Mouse (Mus musculus): ENCODE measurements around the gene Gfra4. TPM values are rescaled to one million over a fixed set of nuclear protein-coding genes. Genes with fewer than 3 reads are reported as not detected.
"Not testable (repeated sequence)": the region's sequence is repeated elsewhere in the genome, so short reads cannot be mapped to it uniquely, and the experiment has no call there.

The Gfra4 gene
- total and polyA plus RNA-seq, 2 experiments, result 0.17 TPM; not detected in 1

DNA sequence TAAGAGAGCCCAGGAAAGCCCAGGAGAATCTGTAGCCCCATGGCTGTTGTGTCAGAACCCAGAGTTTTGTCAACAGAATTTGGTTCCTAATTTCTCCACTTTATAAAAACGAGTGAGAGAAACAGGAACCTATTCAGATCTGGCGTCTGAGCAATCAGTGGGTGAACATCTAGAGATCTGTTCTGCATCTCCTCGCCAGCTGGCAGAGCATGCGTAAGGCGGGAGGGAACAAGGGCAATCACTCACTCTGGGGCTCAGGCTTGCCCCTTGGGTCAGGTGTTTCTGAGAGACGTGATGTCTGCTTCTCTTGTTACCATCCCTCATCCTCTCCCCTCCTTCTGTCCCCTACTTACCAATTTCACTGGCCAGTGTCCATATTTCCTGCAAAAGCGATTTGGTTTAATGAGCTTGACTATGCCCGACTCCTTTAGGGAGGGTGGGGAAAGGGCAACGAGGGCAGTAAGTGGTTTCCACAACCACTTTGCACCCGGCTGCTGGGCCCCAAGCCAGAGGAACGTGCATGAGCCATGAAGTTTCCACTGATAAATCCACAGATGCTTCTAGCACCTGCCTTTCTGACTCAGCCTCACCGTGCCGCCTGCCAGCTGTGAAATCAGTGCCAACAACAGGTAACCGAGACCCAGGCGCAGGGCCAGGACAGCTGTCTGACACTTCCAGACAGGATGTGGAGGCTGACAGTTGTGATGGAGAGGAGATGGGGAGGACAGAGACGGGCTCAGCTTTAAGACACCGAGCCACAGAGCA, 5.5 kb downstream of the Gfra4 start:
- Histone ChIP-seq H3K4me3 (ENCODE audit: insufficient read depth, low read depth, low read length) (no peak overlapping the region), H3K27me3 (ENCODE audit: control insufficient read depth, insufficient read depth, low read length) (peaks cover 11% of the 10 kb centered on the region), H3K9ac (ENCODE audit: low read depth, low read length) (no peak overlapping the region), H3K4me1 (ENCODE audit: control insufficient read depth, insufficient read depth, low read length) (peaks cover 3% of the 10 kb centered on the region; the same call in 1 of the 2 replicates), H3K36me3 (ENCODE audit: control insufficient read depth, insufficient read depth, low read length) (no peaks in the 10 kb centered on the region), H3K79me2 (ENCODE audit: control insufficient read depth, insufficient read depth, low read length) (no peaks in the 10 kb centered on the region), H3K27ac (replicated peaks; ENCODE audit: insufficient read depth, low read depth, low read length) (no peak overlapping the region)
- no peak for TF ChIP-seq POLR2A (IDR thresholded peaks at IDR 0.05; ENCODE audit: extremely low read depth, insufficient read depth, low read length)
- TF ChIP-seq CTCF (IDR thresholded peaks at IDR 0.05; ENCODE audit: low read depth, low read length), result no peak
- 55% methylated on average over 17 of the region's 17 CpGs for WGBS
- DNase-seq (ENCODE audit: extremely low read depth, low read depth, low spot score), result no peak

DNA sequence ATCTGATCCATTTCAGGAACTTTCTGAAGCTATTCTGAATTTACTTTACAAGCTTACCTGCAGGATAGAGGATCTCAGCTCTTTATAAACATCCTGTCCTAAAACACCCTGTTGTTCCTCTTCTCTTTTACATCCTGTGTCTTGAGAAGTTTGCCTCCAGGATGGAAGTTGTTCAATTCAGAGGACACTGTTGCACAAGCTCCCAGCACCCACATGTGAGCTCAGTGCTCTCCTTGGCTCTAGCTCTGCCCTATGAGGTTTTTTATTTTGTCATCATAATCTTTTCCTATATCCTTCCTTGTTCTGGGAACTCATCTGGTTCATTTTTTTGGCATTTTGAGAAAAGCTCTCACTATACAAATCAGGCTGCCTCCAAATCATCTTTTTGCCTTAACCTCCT, 6.1 kb downstream of the Gfra4 start:
- Histone ChIP-seq H3K79me2 (ENCODE audit: control insufficient read depth, insufficient read depth, low read length) (no peaks in the 10 kb centered on the region), H3K4me3 (ENCODE audit: insufficient read depth, low read depth, low read length) (no peak overlapping the region), H3K4me1 (ENCODE audit: control insufficient read depth, insufficient read depth, low read length) (peaks cover 3% of the 10 kb centered on the region; the same call in 1 of the 2 replicates), H3K36me3 (ENCODE audit: control insufficient read depth, insufficient read depth, low read length) (no peaks in the 10 kb centered on the region), H3K9ac (ENCODE audit: low read depth, low read length) (no peak overlapping the region), H3K27me3 (ENCODE audit: control insufficient read depth, insufficient read depth, low read length) (peaks cover 11% of the 10 kb centered on the region), H3K27ac (replicated peaks; ENCODE audit: insufficient read depth, low read depth, low read length) (no peak overlapping the region)
- no peak for TF ChIP-seq POLR2A (IDR thresholded peaks at IDR 0.05; ENCODE audit: extremely low read depth, insufficient read depth, low read length)
- TF ChIP-seq CTCF (IDR thresholded peaks at IDR 0.05; ENCODE audit: low read depth, low read length), result no peak
- DNase-seq (ENCODE audit: extremely low read depth, low read depth, low spot score), result no peak

DNA sequence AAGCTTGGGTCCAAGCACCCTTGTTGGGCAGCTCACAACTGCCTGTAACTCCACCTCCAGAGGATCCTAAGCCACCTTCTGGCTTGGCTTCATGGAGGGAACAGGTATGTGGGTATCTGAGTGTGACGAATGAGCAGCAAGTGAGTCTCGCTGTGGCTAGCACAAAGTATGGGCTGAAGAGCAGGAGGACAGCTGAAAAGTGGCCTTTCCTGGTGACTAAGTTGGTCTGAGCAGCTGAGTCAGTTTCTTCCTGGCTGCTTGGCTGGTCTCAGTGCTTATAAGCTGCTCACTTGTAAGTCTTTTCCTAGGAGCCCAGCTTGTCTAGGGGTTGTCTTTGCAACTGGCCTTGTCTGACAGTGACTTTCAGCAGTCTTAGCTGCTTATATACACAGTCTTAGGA, 6.5 kb downstream of the Gfra4 start:
- no peak for DNase-seq (ENCODE audit: extremely low read depth, low read depth, low spot score)
- no peak for TF ChIP-seq POLR2A (IDR thresholded peaks at IDR 0.05; ENCODE audit: extremely low read depth, insufficient read depth, low read length)
- no peak for TF ChIP-seq CTCF (IDR thresholded peaks at IDR 0.05; ENCODE audit: low read depth, low read length)
- H3K4me3 ChIP-seq (ENCODE audit: insufficient read depth, low read depth, low read length), result no peak overlapping the region
- H3K9ac ChIP-seq (ENCODE audit: low read depth, low read length), result no peak overlapping the region
- no peaks in the 10 kb centered on the region for H3K79me2 ChIP-seq (ENCODE audit: control insufficient read depth, insufficient read depth, low read length)
- H3K36me3 ChIP-seq (ENCODE audit: control insufficient read depth, insufficient read depth, low read length), result no peaks in the 10 kb centered on the region
- peaks cover 8% of the 10 kb centered on the region for H3K27me3 ChIP-seq (ENCODE audit: control insufficient read depth, insufficient read depth, low read length)
- H3K27ac ChIP-seq (replicated peaks; ENCODE audit: insufficient read depth, low read depth, low read length), result no peak overlapping the region
- WGBS, result 96% methylated on average over 2 of the region's 2 CpGs
- H3K4me1 ChIP-seq (ENCODE audit: control insufficient read depth, insufficient read depth, low read length), result no peaks in the 10 kb centered on the region

DNA sequence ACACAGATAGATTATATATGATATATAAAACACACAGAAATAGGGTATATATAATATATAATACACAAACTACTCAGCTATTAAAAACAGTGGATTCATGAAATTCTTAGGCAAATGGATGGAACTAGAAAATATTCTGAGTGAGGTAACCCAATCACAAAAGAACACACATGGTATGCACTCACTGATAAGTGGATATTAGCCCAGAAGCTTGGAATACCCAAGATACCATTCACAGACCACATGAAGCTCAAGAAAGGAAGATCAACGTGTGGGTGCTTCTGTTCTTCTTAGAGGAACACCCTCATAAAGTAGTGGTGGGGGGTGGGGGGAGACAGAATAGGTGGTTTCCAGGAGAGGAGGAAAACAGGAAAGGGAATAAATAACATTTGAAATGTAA, 11.5 kb downstream of the Gfra4 start:
- DNase-seq (ENCODE audit: extremely low read depth, low read depth, low spot score); H3K79me2 ChIP-seq (ENCODE audit: control insufficient read depth, insufficient read depth, low read length); H3K27me3 ChIP-seq (ENCODE audit: control insufficient read depth, insufficient read depth, low read length); H3K4me3 ChIP-seq (ENCODE audit: insufficient read depth, low read depth, low read length); H3K27ac ChIP-seq (replicated peaks; ENCODE audit: insufficient read depth, low read depth, low read length); H3K9ac ChIP-seq (ENCODE audit: low read depth, low read length); H3K36me3 ChIP-seq (ENCODE audit: control insufficient read depth, insufficient read depth, low read length): not testable (repeated sequence)
- peaks cover 10% of the 10 kb centered on the region for H3K4me1 ChIP-seq (ENCODE audit: control insufficient read depth, insufficient read depth, low read length)
- WGBS, result 76% methylated on average over 1 of the region's 1 CpGs

DNA sequence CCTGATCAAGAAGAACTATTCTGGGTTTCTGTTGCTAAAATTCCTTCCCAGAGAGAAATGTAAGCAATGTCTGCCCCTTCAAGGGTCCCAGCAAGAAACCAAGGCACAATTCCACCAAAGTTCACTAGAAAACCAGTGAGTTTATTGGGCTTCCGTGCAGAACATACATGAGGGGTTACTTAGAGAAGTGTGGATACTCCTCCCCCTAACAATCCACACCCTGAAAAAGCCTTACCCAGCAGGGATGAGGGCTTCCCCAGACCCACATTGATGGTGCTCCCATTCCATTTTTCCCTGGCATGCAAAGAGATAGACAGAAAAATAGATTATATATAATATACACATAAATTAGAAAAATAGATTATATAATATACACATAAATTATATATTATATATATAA, 11.9 kb downstream of the Gfra4 start:
- no peak for DNase-seq (ENCODE audit: extremely low read depth, low read depth, low spot score)
- H3K27ac ChIP-seq (replicated peaks; ENCODE audit: insufficient read depth, low read depth, low read length), result no peak overlapping the region
- no peak overlapping the region for H3K9ac ChIP-seq (ENCODE audit: low read depth, low read length)
- no peaks in the 10 kb centered on the region for H3K27me3 ChIP-seq (ENCODE audit: control insufficient read depth, insufficient read depth, low read length)
- no peaks in the 10 kb centered on the region for H3K79me2 ChIP-seq (ENCODE audit: control insufficient read depth, insufficient read depth, low read length)
- peaks cover 4% of the 10 kb centered on the region; the same call in 1 of the 2 replicates for H3K36me3 ChIP-seq (ENCODE audit: control insufficient read depth, insufficient read depth, low read length)
- H3K4me3 ChIP-seq (ENCODE audit: insufficient read depth, low read depth, low read length), result no peak overlapping the region
- WGBS, result 89% methylated on average over 1 of the region's 1 CpGs
- TF ChIP-seq POLR2A (IDR thresholded peaks at IDR 0.05; ENCODE audit: extremely low read depth, insufficient read depth, low read length) (no peak), CTCF (IDR thresholded peaks at IDR 0.05; ENCODE audit: low read depth, low read length) (no peak)
- peaks cover 10% of the 10 kb centered on the region for H3K4me1 ChIP-seq (ENCODE audit: control insufficient read depth, insufficient read depth, low read length)

DNA sequence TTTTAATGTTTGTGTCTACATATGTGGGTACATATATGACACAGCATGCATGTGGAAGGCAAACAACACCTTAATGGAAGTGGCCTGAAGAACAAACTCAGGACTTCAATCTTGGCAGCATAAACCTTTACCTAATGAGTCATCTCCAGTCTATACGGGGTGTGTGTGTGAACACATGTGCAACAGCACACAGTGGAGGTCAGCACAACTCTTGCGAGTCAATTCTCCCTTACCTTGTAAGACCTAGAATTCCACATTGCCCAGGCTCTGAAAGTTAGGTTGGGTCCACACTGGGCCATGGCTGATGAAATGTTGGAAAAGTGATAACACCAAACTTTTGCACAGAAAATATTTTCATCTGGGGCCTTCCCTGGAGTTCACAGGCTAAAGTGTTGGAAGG, 12.3 kb downstream of the Gfra4 start:
- peaks cover 6% of the 10 kb centered on the region; the same call in 1 of the 2 replicates for H3K36me3 ChIP-seq (ENCODE audit: control insufficient read depth, insufficient read depth, low read length)
- no peak overlapping the region for H3K4me3 ChIP-seq (ENCODE audit: insufficient read depth, low read depth, low read length)
- DNase-seq (ENCODE audit: extremely low read depth, low read depth, low spot score), result no peak
- H3K4me1 ChIP-seq (ENCODE audit: control insufficient read depth, insufficient read depth, low read length), result peaks cover 10% of the 10 kb centered on the region
- H3K27ac ChIP-seq (replicated peaks; ENCODE audit: insufficient read depth, low read depth, low read length), result no peak overlapping the region
- no peaks in the 10 kb centered on the region for H3K27me3 ChIP-seq (ENCODE audit: control insufficient read depth, insufficient read depth, low read length)
- H3K79me2 ChIP-seq (ENCODE audit: control insufficient read depth, insufficient read depth, low read length), result no peaks in the 10 kb centered on the region
- 55% methylated on average over 2 of the region's 2 CpGs for WGBS
- no peak overlapping the region for H3K9ac ChIP-seq (ENCODE audit: low read depth, low read length)
- no peak for TF ChIP-seq POLR2A (IDR thresholded peaks at IDR 0.05; ENCODE audit: extremely low read depth, insufficient read depth, low read length)
- TF ChIP-seq CTCF (IDR thresholded peaks at IDR 0.05; ENCODE audit: low read depth, low read length), result no peak
